Mouse (Mus musculus) heart, adult 11 months (tissue): ENCODE measurements around the gene Ptpn3.
"Not testable (repeated sequence)": the region's sequence is repeated elsewhere in the genome, so short reads cannot be mapped to it uniquely, and the experiment has no call there.

Experiments used
- DNase-seq: peaks from one replicate; pipeline ENCODE4 v3.0.0; 2022

Gene Ptpn3

DNA sequence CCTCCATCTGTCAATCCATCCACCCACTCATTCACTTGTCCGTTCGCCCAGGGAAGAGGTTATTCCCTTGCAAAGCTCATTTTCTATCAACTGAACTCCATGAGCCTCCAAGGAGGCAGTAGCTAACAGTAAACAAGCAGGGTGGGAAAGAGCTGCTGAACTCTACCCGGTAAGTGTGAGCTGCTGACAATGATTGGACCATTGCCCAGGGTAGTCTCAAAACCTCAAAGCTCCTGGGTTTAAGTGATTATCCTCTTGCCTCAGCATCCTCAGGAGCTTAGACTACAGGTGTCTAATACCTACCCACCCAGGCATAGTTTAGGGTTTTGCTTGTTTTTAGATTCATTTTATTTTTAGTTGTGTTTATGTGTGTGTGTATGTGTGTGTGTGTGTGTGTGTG lies 87.5 kb downstream of the Ptpn3 start:
- peak; percentile 56 for DNase-seq

DNA sequence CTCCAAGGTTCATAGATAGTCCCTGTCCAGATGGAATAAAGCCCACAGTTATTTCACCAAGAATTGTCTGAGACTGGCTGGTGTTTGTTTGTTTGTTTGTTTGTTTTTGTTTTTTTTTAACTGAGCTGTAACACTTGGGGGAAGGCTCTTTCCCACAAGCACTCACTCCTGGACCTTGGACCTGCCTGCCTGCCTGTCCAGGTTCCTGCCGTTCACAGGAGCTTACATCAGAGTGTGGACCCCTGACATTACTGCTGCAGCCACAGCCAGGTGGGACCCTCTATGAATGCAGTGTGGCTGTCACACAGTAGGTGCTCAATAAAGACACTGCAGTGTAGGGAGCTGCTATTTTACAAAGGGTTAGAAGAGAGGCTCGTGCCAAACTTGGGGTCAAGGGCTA lies 89.9 kb downstream of the Ptpn3 start:
- no peak for DNase-seq

DNA sequence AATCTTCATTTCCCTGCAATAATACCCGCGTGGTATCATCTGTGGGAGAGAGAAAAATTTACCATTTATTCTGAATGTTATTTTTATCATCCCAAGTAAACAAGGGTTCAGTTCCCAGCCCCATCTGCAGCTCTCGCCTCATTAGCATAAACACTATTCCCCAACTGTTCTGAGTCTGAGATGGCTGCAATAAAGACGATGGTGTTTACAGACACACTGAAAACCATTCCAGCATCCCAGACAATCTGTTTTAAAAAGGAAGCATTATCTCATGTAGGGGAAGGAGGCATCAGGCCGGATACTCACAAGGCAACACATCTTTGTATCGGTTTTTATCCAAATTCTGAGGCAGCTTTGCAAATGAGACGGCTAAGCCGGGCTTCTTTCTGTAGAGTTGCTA lies 95.7 kb downstream of the Ptpn3 start:
- DNase-seq, result no peak

DNA sequence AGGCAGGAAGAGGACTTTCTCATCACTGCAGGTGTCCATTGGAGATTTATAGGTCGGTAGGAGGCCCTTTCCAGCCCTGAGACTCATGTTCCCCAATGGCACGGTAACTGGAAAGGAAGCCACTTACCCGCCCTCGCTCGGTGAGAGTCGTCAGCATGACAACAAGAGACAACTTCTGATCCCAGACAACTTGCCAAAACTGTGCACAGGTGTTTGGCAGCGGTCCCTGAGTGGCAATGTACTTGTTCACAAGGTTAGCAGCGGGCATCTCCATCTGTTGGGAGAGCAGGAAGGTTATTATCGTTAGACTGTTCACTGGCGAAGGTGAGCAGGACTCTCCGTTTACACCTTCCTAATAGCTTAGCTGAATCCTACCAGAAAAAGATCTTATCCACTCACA lies 96.9 kb downstream of the Ptpn3 start:
- no peak for DNase-seq

DNA sequence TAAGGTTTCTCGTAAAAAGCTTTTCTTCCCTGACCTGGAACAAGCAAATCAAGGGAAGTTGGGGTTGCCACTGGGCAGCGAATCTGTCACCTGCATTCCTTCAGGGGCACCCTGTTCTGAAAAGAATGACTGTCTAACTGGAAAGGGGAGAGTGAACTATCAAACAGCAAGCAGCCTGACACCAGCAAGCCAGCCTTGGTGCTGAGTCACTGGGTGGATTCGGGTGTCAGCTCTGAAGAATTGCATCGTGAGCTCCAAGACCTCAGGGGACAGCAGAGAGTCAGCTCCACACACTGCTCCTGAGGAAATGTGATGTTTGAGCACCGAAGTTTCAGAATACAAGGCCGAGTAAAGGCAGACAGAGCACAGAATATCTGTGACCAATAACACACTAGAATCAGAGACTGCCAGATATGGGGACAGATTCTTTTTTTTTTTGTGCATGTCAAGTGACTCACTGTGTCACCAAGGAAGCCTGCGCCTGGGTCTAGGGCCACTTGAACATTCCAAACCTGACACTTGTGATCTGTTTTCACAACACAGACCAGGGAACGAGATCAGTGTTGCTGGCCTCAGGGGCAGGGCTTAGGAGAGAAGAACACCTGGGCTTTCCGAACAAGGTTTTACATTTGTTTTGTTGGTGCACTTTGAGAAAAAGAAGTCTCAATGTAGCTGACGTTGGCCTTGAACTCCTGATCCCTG lies 98.8 kb downstream of the Ptpn3 start:
- peak; percentile 95 for DNase-seq

DNA sequence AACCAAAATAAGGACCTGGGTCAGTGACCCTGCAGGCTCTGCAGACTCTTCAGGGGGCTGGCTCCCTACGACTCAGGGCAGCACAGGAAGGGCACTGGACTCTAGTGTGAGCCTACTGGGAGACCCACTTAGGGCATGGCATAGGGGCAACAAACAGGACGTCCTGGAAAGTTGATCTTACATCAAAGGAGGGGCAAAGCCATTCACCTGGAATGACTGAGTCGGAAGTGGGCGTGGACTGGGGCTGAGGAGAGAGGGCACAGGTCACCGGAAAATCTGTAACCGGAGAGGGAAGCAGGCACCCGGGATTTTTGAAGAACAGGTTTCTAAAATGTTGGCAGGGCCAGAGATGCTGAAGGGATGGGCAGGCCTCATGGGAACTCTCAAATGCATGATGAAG lies 99.5 kb downstream of the Ptpn3 start:
- peak; percentile 86 for DNase-seq

DNA sequence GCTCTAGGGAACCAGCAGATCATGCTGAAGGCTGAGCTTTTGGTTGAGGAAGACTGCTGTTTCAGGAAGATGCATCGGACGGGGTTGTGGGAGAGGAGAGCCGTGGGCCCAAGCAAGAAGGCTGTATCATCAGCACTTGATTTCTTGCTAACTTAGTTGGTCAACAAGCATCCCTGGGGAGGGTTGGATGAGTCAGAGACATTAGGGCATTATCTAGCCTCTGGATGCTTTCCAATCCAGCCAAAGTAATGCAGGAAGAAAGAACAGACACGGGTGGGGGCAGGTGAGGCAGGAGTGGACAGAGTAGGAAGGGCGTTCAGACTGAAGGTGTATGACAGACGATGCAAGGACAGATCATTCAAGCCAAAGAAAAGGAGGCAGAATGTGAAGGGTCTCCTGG lies 101.0 kb downstream of the Ptpn3 start:
- no peak for DNase-seq

DNA sequence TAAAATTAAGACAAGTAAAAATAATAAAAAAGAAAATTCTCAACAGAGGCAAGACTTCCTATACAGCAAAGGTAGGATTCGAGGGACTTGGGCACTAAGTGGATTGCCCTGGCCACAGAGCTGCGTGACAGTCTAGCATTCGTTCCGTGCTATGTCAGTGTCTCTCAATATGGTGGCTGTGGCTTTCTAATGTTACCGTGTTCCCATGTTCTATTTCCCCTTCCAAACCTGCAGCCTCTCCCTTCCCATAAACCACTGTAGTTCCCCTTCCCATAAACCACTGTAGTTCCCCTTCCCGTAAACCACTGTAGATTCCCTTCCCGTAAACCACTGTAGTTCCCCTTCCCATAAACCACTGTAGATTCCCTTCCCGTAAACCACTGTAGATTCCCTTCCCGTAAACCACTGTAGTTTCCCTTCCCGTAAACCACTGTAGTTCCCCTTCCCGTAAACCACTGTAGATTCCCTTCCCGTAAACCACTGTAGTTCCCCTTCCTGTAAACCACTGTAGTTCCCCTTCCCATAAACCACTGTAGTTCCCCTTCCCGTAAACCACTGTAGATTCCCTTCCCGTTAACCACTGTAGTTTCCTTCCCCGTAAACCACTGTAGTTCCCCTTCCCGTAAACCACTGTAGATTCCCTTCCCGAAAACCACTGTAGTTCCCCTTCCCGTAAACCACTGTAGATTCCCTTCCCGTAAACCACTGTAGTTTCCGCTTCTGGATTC lies 102.8 kb downstream of the Ptpn3 start:
- DNase-seq, result not testable (repeated sequence)

DNA sequence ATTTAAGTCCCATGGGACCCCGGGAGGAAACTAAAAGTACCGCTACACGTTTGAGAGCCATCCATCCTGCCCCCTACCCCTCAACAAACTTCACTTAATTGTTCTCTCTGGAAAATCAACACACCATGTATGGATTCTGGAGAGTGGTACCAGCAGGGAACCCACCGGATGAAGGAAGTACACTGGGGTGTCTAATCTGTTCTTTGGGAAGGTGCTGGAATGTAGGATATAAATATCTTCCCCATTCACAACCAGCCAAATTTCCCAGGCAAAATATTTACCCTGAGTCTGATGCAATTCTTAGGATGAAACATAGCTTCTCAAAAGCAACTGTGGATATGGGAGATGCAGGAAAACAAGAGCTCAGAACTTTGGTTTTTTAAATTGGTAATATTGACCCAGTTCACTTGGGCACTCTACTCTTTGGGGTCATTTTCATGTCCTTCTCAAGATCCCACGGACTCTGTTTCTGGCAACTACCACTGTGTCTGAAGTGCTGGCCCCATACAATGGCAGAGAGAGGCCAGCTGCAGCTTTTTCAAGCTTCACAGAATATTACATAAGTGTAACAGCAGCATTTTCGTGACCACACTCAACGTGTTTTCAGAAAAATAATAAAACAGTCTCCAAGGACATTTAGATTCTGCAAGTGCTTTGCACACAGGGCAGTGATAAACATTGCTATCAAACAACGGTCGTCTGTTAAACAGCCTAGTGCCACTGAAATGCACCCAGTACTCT lies 109.9 kb downstream of the Ptpn3 start:
- peak; percentile 90 for DNase-seq

DNA sequence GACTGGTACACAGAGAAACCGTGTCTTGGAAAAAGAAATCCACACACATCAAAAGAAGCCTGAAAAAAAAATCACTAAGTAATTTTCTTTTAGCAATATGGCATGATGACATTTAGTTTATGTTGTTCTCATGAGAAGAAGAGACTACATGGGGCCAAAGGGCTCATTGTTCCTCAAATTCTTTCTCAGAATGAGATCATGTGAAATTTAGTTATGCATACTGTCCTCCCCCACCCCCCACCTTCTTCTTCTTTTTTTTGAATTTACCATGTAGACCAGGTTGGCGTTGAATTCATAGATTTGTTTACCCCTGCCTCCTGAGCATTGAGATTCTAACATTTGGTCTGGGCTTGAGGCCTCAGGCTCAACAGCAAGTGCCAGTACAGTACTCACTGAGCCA lies 111.8 kb downstream of the Ptpn3 start:
- DNase-seq, result no peak

DNA sequence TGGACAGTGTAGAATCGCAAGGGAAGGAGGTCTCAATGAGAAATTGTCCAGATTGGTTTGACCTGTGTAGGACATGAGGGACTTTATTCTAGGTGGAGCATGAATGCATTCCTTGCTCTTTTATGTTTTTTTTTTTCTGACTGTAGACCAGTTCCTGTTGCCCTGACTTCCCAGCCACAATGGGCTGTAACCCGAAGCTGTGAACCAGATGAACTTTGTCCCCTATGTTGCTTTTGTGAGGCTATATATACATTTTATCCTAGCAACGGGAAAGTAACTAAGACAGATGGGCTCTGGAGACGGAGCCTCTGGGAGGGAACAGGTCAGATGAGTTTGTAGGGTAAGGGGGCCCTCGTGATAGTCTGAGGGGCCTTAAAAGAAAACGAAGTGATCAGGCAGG lies 115.6 kb downstream of the Ptpn3 start:
- DNase-seq, result no peak

DNA sequence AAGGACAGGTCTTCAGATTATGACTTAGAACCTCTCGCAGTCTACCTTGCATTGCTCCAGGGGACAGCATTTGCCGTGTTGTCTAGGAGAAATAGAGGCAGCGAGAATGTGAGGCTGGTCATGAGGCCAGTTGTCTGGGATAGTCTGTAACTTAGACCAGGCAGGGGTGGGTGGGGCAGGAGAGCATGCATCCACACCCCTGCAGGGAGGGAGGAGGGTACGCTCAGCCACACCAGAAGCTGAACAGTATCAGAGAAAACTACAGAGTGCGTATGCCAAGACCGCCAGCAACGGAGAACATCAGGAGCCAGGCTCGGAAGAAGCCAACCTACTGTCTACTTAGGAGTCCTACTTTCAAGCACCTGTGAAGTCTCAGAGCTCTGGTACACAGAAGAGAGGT lies 116.2 kb downstream of the Ptpn3 start:
- no peak for DNase-seq

DNA sequence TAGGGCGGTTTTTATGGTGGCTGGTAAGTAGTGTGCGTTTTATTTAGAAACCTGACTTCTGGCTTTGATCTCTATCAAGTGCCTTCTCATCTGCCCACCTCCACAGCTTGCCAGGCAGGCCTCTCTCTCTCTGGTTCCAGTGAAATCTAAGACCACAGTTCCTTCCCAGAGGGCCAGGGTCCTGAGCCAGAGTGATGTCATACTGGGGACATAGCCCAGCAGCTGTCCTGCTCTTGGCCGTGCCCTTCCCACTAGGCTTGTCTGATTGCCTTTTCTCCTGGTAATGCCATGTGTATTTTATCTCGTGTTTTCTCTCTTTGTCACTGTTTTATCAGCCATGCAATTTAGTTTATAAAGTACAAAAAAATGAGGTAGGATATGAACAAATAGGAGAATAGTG lies 118.1 kb downstream of the Ptpn3 start:
- no peak for DNase-seq

DNA sequence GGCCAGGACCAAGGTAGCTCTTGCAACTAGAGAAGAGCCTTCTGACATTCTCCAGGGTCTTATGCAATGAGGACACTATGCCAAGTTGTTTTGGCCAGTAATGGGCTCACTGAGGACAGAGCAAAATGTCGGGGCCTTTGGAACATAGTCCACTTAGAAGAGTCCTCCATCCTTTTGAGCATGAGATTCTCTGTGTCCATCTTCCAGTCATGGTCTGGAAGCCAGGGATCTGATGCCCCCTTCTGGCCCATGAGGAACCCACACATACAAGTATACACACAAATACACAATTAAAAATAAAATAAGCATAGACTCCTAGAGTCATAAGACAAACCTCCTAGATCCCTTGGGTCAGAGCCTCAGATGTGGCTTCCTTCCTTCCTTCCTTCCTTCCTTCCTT lies 120.1 kb downstream of the Ptpn3 start:
- no peak for DNase-seq

DNA sequence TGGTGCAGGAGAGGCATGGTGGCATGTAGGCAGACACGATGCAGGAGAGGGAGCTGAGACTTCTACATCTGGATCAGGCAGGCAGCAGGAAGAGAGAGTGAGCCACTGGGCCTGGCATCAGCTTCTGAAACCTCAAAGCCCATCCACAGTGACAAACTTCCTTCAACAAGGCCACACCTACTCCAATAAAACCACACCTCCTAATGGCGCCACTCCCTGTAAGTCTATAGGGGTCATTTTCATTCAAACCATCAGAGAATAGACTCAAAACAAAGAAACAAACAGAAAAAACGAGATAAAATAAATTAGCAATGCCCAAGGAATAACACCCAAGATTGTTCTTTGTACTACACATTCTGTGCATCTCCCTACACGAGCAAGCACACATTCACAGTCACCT lies 122.8 kb downstream of the Ptpn3 start:
- no peak for DNase-seq

DNA sequence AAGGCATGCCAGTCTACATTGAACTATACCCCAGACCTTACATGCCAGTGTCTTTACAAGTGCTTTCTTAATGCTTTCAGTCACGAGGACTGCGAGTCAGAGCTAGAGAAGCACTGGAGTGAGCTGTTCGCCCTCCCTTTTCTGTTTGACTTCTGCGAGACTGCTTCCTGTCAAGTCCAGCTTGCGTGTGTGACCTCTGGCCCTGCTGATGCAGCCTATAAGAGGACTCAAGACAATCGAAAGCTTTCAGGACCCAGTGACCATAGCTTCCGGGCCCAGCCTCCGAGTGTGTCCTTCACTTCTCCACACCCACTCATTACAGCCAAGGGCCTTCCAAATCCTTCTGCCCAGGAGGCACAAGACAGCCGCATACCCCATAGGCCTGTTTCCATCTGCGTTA lies 126.3 kb downstream of the Ptpn3 start:
- DNase-seq, result no peak

DNA sequence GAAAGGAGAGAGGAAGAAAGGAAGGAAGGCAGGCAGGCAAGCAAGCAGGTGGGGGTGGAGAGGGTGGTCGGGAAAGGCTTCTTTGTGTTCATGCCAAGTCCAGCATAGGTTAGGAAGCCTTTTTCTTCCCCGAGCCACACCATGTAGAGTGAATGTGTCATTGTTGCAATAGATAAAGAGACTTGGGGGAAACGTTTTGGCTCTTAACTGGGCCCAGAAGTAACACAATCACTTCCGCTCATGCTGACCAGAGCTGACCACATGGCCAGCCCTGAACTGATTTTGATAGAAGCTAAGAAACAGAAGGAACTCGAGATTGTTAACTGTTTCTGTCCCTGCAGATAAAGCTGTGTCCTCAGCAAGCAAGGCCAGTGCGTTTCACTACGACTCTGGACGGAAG lies 128.8 kb downstream of the Ptpn3 start:
- no peak for DNase-seq

DNA sequence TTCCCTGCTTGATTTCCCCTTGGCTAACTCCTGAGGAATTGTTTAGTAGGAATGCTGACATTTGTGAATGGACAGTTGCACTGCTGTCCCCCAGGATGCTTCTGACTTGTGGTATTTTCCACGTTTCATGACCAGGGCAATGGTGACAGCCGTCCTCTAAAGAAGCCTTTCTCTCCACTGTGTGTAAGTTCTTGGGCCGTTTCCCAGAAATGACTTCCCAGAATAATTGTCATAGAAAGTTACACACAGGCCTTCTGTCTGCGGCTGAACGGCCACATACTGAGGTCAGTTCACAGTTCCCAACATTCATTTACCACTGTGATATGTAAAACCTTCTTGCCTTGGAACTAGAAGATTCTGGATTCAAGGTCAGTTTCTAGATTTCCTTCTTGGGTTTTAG lies 129.8 kb downstream of the Ptpn3 start:
- DNase-seq, result peak; percentile 88

DNA sequence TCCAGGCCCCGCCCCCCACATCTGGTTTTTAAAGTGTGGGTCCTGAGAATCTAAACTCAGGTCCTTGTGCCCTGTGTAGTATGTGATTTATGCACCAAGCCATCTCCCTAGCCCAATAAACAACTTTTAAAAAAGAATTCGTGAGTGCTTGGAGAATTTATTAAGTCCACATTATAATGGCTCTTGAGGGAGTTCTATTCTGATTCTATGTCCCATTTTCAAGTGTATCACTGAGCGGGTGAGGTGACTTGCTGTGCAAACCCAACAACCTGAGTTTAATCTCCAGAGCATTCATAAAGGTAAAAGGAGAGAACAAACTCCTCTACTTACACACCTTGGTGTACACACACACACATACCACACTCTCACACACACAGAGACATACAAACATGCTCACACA lies 133.0 kb downstream of the Ptpn3 start:
- DNase-seq, result no peak

DNA sequence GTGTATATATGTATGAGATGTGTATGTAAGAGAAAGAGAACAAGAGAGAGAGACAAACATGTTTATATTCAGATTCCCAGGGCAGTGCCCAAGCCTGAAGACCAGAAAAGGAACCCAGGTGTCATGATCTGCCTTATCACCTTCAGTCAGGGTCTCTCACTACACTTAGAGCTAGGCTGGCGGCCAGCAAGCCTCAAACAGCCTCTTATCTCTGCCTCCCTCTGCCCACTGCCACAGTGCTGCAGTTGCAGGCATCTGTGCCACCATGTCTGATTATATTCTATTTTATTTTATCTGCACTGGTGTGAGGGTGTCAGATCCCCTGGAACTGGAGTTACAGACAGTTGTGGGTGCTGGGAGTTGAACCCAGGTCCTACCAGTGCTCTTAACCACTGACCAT lies 133.4 kb downstream of the Ptpn3 start:
- DNase-seq, result no peak

DNA sequence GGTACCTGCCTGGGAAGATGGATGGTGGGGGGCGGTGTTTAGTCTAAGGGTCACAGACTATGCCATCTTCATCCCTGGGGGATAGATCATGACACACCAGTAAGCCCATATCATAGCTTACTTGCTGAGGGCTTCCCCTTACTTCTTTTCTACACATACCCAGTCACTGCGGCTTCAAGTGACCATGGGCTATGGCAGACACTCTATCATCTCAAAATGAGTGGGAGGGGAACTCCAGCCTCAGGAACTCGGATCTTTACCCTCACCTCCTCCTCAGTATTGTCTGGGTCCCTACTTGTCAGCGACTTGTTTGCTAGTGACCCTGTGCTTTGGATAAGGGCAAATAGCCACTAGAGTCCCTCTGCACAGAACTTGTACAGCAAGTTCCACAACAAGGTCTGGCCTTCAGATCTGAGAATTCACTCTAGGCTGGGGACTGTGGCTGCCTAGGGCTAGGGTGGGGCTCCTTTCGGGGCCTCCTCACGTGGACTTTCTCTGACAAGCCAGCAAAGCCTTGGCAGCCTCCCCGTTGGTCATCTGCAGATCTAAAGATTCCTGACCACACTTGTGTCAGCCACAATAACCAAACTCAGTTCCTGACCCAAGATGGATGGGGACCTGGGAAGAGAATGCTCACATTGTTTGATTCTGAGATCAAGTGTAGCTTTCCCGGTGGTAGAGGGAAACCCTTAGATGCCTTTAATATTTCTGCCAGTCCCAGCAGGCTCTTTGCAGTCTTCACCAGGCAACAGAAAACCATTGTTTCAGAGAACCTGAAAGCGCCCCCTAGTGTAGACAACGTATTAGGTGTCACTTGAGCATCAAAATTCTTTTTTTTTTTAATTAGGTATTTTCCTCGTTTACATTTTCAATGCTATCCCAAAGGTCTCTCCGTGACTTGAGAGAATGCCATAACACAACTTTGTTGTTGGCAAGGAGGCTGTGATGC lies 134.4 kb downstream of the Ptpn3 start:
- DNase-seq, result no peak

DNA sequence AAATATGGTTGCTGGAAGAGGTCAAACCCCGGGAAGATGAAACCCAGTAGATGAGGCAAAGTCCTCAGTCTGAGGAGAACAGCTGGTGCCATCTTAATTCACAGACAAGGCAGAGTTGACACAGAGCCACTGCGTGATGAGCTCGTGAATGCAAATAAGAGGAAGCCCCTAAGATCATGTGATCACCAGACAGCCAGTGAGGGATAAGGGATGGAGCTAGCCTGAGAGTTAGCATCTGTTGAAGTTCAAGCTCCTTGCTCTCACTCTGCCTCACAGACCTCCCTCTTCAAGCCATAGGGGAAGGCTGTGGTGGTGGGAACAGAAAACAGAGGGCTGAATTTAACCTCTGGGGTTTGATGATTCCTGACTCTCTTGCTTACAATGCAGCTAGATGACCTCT lies 136.0 kb downstream of the Ptpn3 start:
- no peak for DNase-seq
